Mouse (Mus musculus): ENCODE data around the gene Gm28048.

Gm28048 gene

GRCm38 (mm10) chr11:22794734-22795133 lies 187.2 kb downstream of the Gm28048 start:
- no peak for DNase-seq (ENCODE audit: low spot score in 2 of 2)

- DNase-seq (ENCODE audit: low spot score in 2 of 2): no peak
Measured at GRCm38 (mm10) chr11:22793881-22794203, 188.0 kb downstream of the Gm28048 start.

GRCm38 (mm10) chr11:22793176-22793880 lies 188.6 kb downstream of the Gm28048 start:
- DNase-seq (ENCODE audit: low spot score in 2 of 2): no peak

DNA sequence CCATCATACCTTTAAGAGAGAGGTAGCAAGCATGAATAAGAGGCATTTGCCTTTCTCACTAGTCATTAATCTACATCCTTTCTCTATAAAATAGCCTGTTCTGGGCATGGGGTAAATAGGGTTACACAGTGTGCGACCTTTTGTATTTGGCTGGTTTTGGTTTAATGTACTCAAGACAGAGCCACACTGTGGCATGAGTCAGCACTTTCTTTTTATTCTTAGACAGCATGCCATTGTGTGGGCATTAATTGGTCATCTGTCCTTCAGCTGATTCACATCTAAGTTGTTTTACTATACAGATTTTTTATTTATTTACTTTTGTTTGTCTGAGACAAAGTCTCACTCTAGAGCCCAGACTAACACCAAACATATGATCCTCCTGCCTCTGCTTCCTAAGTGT lies 189.7 kb downstream of the Gm28048 start:
- DNase-seq (ENCODE audit: low spot score in 2 of 2): no peak

DNA sequence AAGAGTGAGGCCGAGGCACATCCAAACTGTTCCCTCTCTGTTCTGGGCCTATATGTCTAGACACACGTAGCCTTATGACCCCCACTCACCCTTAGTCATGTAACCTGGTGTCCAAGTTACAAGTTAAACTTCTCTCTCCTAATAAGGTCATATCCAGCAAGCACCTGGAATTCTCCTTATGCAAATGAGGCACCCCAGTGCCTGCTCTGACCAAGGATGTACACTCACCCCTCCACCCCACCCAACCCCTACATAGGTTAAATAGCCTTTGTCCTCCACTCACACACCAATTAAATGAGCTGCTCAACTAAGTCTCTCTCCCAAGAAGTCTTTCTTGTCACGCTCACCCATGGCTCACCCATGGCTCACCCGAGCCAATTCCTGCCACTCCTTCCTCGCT lies 190.2 kb downstream of the Gm28048 start:
- DNase-seq (ENCODE audit: low spot score in 2 of 2): no peak

- DNase-seq (ENCODE audit: low spot score in 2 of 2): no peak
Measured at GRCm38 (mm10) chr11:22787833-22788232, 194.1 kb downstream of the Gm28048 start.
